Mouse (Mus musculus) gonadal fat pad, adult 2 months (tissue): Measurements from ENCODE around the gene Smcr8. TPM values are rescaled to one million over a fixed set of nuclear protein-coding genes. Genes with fewer than 3 reads are reported as not detected.
A peak's percentile ranks its signal among the peaks of the same experiment; 100 is the strongest.

Experiments
- DNase-seq: peaks from one replicate; pipeline ENCODE4 v3.0.0-alpha.2; 2012; ENCODE audit warnings: low read depth
- polyA plus RNA-seq: library from polyadenylated mRNA; depleted of rRNA; stranded (reverse); fragments of >200 nt; gene quantifications from 2 replicates; pipeline ENCODE4 v1.2.3, GENCODE M21; 2012; rRNA removed

Gene Smcr8
- 12.5 and 13.4 TPM in 2 replicates for polyA plus RNA-seq

GRCm38 (mm10) chr11:60776829-60777740 is at the start of gene Smcr8, which contains the start of gene Top3a:
Smcr8 (plus strand) TSS chr11:60777524.
Top3a (minus strand) TSS chr11:60777365.
- DNase-seq: peak; percentile 88

GRCm38 (mm10) chr11:60728260-60728761 is 49.0 kb upstream of the Smcr8 start, which contains the start of gene Mief2:
Mief2 (plus strand) TSS chr11:60728398.
- DNase-seq: peak; percentile 69

GRCm38 (mm10) chr11:60729217-60729641 is 48.1 kb upstream of the Smcr8 start:
- no peak for DNase-seq

- DNase-seq: no peak
Measured at GRCm38 (mm10) chr11:60730169-60730568, 47.2 kb upstream of the Smcr8 start.

- no peak for DNase-seq
Measured at GRCm38 (mm10) chr11:60731251-60731650, 46.1 kb upstream of the Smcr8 start.

- no peak for DNase-seq
Measured at GRCm38 (mm10) chr11:60734206-60734605, 43.1 kb upstream of the Smcr8 start.

GRCm38 (mm10) chr11:60735191-60735590 is 42.1 kb upstream of the Smcr8 start:
- no peak for DNase-seq

GRCm38 (mm10) chr11:60736491-60736890 is 40.8 kb upstream of the Smcr8 start:
- no peak for DNase-seq

GRCm38 (mm10) chr11:60737450-60737849 is 39.9 kb upstream of the Smcr8 start:
- DNase-seq: no peak

GRCm38 (mm10) chr11:60740321-60740720 is 37.0 kb upstream of the Smcr8 start:
- DNase-seq: no peak

- DNase-seq: no peak
Measured at GRCm38 (mm10) chr11:60755570-60755969, 21.8 kb upstream of the Smcr8 start.

- no peak for DNase-seq
Measured at GRCm38 (mm10) chr11:60761681-60762080, 15.6 kb upstream of the Smcr8 start.

GRCm38 (mm10) chr11:60766969-60767368 is 10.4 kb upstream of the Smcr8 start:
- no peak for DNase-seq

GRCm38 (mm10) chr11:60769322-60769721 is 8.0 kb upstream of the Smcr8 start:
- no peak for DNase-seq

- DNase-seq: no peak
Measured at GRCm38 (mm10) chr11:60770776-60771175, 6.5 kb upstream of the Smcr8 start.

- no peak for DNase-seq
Measured at GRCm38 (mm10) chr11:60772161-60772560, 5.2 kb upstream of the Smcr8 start.

- no peak for DNase-seq
Measured at GRCm38 (mm10) chr11:60774158-60774689, 3.1 kb upstream of the Smcr8 start.

GRCm38 (mm10) chr11:60774841-60775240 is 2.5 kb upstream of the Smcr8 start:
- DNase-seq: no peak

- no peak for DNase-seq
Measured at GRCm38 (mm10) chr11:60775578-60775977, 1.7 kb upstream of the Smcr8 start.

- no peak for DNase-seq
Measured at GRCm38 (mm10) chr11:60776107-60776828, 1.1 kb upstream of the Smcr8 start.

- DNase-seq: no peak
Measured at GRCm38 (mm10) chr11:60777801-60778370, 562 bp downstream of the Smcr8 start.
